Mouse (Mus musculus): Measurements from ENCODE around the gene Srcin1. TPM values are rescaled to one million over a fixed set of nuclear protein-coding genes. Genes with fewer than 3 reads are reported as not detected.

The Srcin1 gene
- polyA plus RNA-seq, 1 experiment from 2014 or later: 9.6 TPM

Other genes starting within 250 kb of the Srcin1 start
- 0.30 and 0.36 TPM in 2 replicates for gene Gpr179, start 224.1 kb downstream of the Srcin1 start, polyA plus RNA-seq (2014; fragmentation: Nextera tagmentation; extraction: Ambion mirVana)
- 6.9 and 10.4 TPM in 2 replicates for gene Socs7, start 213.6 kb downstream of the Srcin1 start, polyA plus RNA-seq (2014; fragmentation: Nextera tagmentation; extraction: Ambion mirVana)
- gene Arhgap23, start 160.7 kb downstream of the Srcin1 start, polyA plus RNA-seq (2014; fragmentation: Nextera tagmentation; extraction: Ambion mirVana): 7.8 and 13.1 TPM in 2 replicates
- gene 4933428G20Rik, start 75.8 kb downstream of the Srcin1 start, polyA plus RNA-seq (2014; fragmentation: Nextera tagmentation; extraction: Ambion mirVana): 0.51 TPM in 1 of 2 replicates, not detected in the other
- gene Epop, start 53.5 kb upstream of the Srcin1 start, polyA plus RNA-seq (2014; fragmentation: Nextera tagmentation; extraction: Ambion mirVana): 1.9 and 2.8 TPM in 2 replicates
- 6.2 and 9.0 TPM in 2 replicates for gene Mllt6, start 87.2 kb upstream of the Srcin1 start, polyA plus RNA-seq (2014; fragmentation: Nextera tagmentation; extraction: Ambion mirVana)
- gene Cisd3, start 109.6 kb upstream of the Srcin1 start, polyA plus RNA-seq (2014; fragmentation: Nextera tagmentation; extraction: Ambion mirVana): 17.4 and 21.8 TPM in 2 replicates
- gene Pcgf2, start 124.3 kb upstream of the Srcin1 start, polyA plus RNA-seq (2014; fragmentation: Nextera tagmentation; extraction: Ambion mirVana): 25.5 and 31.2 TPM in 2 replicates
- 456 and 503 TPM in 2 replicates for gene Psmb3, start 127.2 kb upstream of the Srcin1 start, polyA plus RNA-seq (2014; fragmentation: Nextera tagmentation; extraction: Ambion mirVana)
- 4.8 and 7.7 TPM in 2 replicates for gene Pip4k2b, start 168.5 kb upstream of the Srcin1 start, polyA plus RNA-seq (2014; fragmentation: Nextera tagmentation; extraction: Ambion mirVana)
- 10.9 and 13.2 TPM in 2 replicates for gene Cwc25, start 190.4 kb upstream of the Srcin1 start, polyA plus RNA-seq (2014; fragmentation: Nextera tagmentation; extraction: Ambion mirVana)
- gene 1700001P01Rik, start 199.7 kb upstream of the Srcin1 start, polyA plus RNA-seq (2014; fragmentation: Nextera tagmentation; extraction: Ambion mirVana): not detected in 2 replicates
- gene Rpl23, start 206.3 kb upstream of the Srcin1 start, polyA plus RNA-seq (2014; fragmentation: Nextera tagmentation; extraction: Ambion mirVana): 363 and 413 TPM in 2 replicates
- 114 and 138 TPM in 2 replicates for gene Lasp1, start 222.8 kb upstream of the Srcin1 start, polyA plus RNA-seq (2014; fragmentation: Nextera tagmentation; extraction: Ambion mirVana)

Measured in midbrain, embryonic 14.5 days (tissue).